Mouse (Mus musculus) G1E (cell line): ENCODE measurements around the gene Padi6.

Experiments used
- CTCF ChIP-seq: IDR thresholded peaks from 2 replicates; pipeline ENCODE4 v1.5.1; 2012; ENCODE audit warnings: low read depth, low read length, inconsistent platforms, mixed read lengths
- POLR2AphosphoS5 ChIP-seq: IDR thresholded peaks from 2 replicates; pipeline ENCODE4 v1.6.1; 2012; ENCODE audit warnings: low read depth, low read length, inconsistent platforms; ENCODE audit not compliant: insufficient replicate concordance
- TAL1 ChIP-seq: conservative IDR thresholded peaks from 2 replicates; pipeline ENCODE4 v1.6.1; 2012; ENCODE audit warnings: low read depth, low read length, inconsistent platforms, mixed read lengths

GRCm38 (mm10) chr4:140699441-140700127 lies 42.9 kb downstream of the Padi6 start:
- TF ChIP-seq CTCF, result no peak
- TF ChIP-seq TAL1, result no peak
- peak; percentile 67; the same call in 1 of the 2 replicates for TF ChIP-seq POLR2AphosphoS5
